Mouse (Mus musculus) heart, postnatal 0 days (tissue): ENCODE results near the gene Serpinh1.

Experiments
- CTCF ChIP-seq: IDR thresholded peaks from 2 replicates; pipeline ENCODE4 v1.5.1; 2016; ENCODE audit warnings: antibody characterized with exemption, control low read depth, low read depth
- EP300 ChIP-seq: IDR thresholded peaks from 2 replicates; pipeline ENCODE4 v1.6.1; 2016; ENCODE audit warnings: antibody characterized with exemption, low read depth

GRCm38 (mm10) chr7:99304029-99304428, 49.0 kb downstream of the Serpinh1 start:
- TF ChIP-seq CTCF: no peak
- TF ChIP-seq EP300: no peak
